12 mouse cellular contexts compared by ENCODE assay signal in genomic region chr12:12975397-12975796, GRCm38 (mm10). TPM values are rescaled to one million over a fixed set of nuclear protein-coding genes. Genes with fewer than 3 reads are reported as not detected.
DNase-seq lines count a peak whose midpoint lies in the region; ATAC-seq lines count a peak whose summit lies in the region.
"Had no signal": no experiment of that assay in that cellular context is flagged by ENCODE, and none has a peak within 500 bp of the region (broad histone marks: within the 10 kb centered on the region; RNA-seq: fewer than 3 reads in every experiment).

No protein-coding gene starts in this region.

- no peak overlapping the region for H3K4me2 ChIP-seq in lung, embryonic 16.5 days (ENCODE audit: low read depth, low read length)
- no peak overlapping the region for H3K4me2 ChIP-seq in forebrain, embryonic 12.5 days
- H3K4me2 ChIP-seq: hindbrain, embryonic 13.5 days; limb, embryonic 15.5 days had no signal

- DNase-seq in heart, postnatal 4 days: peak; percentile 54
- DNase-seq in heart, embryonic 10.5 days (ENCODE audit: low spot score): no peak
- peak; percentile 28 for DNase-seq in adipocyte (ENCODE audit: low spot score)
- DNase-seq in adrenal gland, postnatal 36 days: peak; percentile 43 to 53
- DNase-seq in layer of hippocampus, postnatal 36 days: no peak
- DNase-seq: thymus, postnatal 14 days had no signal

- no peak overlapping the region for H3K9ac ChIP-seq in lung, embryonic 16.5 days (ENCODE audit: low read length)
- H3K9ac ChIP-seq in forebrain, embryonic 12.5 days: no peak overlapping the region
- H3K9ac ChIP-seq: hindbrain, embryonic 13.5 days; limb, embryonic 15.5 days had no signal

- H3K9me3 ChIP-seq in heart, embryonic 10.5 days: no peaks in the 10 kb centered on the region
- no peaks in the 10 kb centered on the region for H3K9me3 ChIP-seq in lung, embryonic 16.5 days (ENCODE audit: control insufficient read depth, low read length)
- no peaks in the 10 kb centered on the region for H3K9me3 ChIP-seq in forebrain, embryonic 12.5 days
- H3K9me3 ChIP-seq: hindbrain, embryonic 13.5 days; limb, embryonic 15.5 days had no signal

- no peaks in the 10 kb centered on the region for H3K36me3 ChIP-seq in heart, embryonic 10.5 days
- no peaks in the 10 kb centered on the region for H3K36me3 ChIP-seq in lung, embryonic 16.5 days (ENCODE audit: control insufficient read depth, insufficient read depth, low read length)
- no peaks in the 10 kb centered on the region for H3K36me3 ChIP-seq in forebrain, embryonic 12.5 days (replicated peaks)
- H3K36me3 ChIP-seq: hindbrain, embryonic 13.5 days; limb, embryonic 15.5 days had no signal

- H3K27me3 ChIP-seq in heart, embryonic 10.5 days (ENCODE audit: insufficient read depth, poor library complexity, severe bottlenecking): no peaks in the 10 kb centered on the region
- H3K27me3 ChIP-seq in lung, embryonic 16.5 days (ENCODE audit: control insufficient read depth, insufficient read depth, low read depth, low read length): no peaks in the 10 kb centered on the region
- H3K27me3 ChIP-seq in forebrain, embryonic 12.5 days: no peaks in the 10 kb centered on the region
- H3K27me3 ChIP-seq: hindbrain, embryonic 13.5 days; limb, embryonic 15.5 days had no signal

- 0 out of 2 replicates have a peak, but pooled peaks cover 10% of the 10 kb centered on the region for H3K4me1 ChIP-seq in heart, embryonic 10.5 days
- H3K4me1 ChIP-seq in lung, embryonic 16.5 days (replicated peaks; ENCODE audit: control insufficient read depth, insufficient read depth, low read length): no peaks in the 10 kb centered on the region
- no peaks in the 10 kb centered on the region for H3K4me1 ChIP-seq in forebrain, embryonic 12.5 days
- H3K4me1 ChIP-seq: hindbrain, embryonic 13.5 days had no signal

- no peak overlapping the region for H3K27ac ChIP-seq in heart, embryonic 10.5 days
- H3K27ac ChIP-seq in lung, embryonic 16.5 days (ENCODE audit: low read length): no peak overlapping the region
- no peak overlapping the region for H3K27ac ChIP-seq in forebrain, embryonic 12.5 days
- H3K27ac ChIP-seq: hindbrain, embryonic 13.5 days; left cerebral cortex, adult 2 months; limb, embryonic 15.5 days had no signal

- no peak overlapping the region for H3K4me3 ChIP-seq in heart, embryonic 10.5 days
- H3K4me3 ChIP-seq in lung, embryonic 16.5 days (ENCODE audit: low read length): no peak overlapping the region
- H3K4me3 ChIP-seq in forebrain, embryonic 12.5 days (replicated peaks): no peak overlapping the region
- H3K4me3 ChIP-seq: hindbrain, embryonic 13.5 days; left cerebral cortex, adult 2 months; limb, embryonic 15.5 days had no signal

- peak; percentile 84; the same call in 1 of the 2 replicates for ATAC-seq in lung, embryonic 16.5 days (ENCODE audit: low read depth)
- ATAC-seq in forebrain, embryonic 12.5 days (ENCODE audit: low FRiP score): no peak
- ATAC-seq: activated CD4-positive, CD25-positive, alpha-beta regulatory T cell, adult 4 months had no signal

- 80% methylated on average over 1 of the region's 1 CpGs for WGBS in heart, embryonic 10.5 days
- WGBS in lung, embryonic 16.5 days: 46% methylated on average over 1 of the region's 1 CpGs
- WGBS in forebrain, embryonic 12.5 days: 84% methylated on average over 1 of the region's 1 CpGs

RNA-seq across cellular contexts. Expression of gene Mycn, which starts 33.7 kb away (rescaled TPM):
- 10 to 100 TPM; 14.3 to 16.6 TPM for total RNA-seq in heart, postnatal 4 days (2021)
- polyA plus RNA-seq in heart, embryonic 10.5 days (2016; fragmentation: Nextera tagmentation; extraction: Ambion mirVana): 89.4 and 93.9 TPM in 2 replicates
- 10 to 100 TPM in 1 of 2 experiments, 1 to 10 TPM in 1; 4.9 to 12.4 TPM for total RNA-seq in adrenal gland, postnatal 36 days (2021)
- polyA plus RNA-seq in lung, embryonic 16.5 days (2015; fragmentation: Nextera tagmentation; extraction: Ambion mirVana): 31.2 and 37.2 TPM in 2 replicates
- 10 to 100 TPM; 10.2 to 11.0 TPM for total RNA-seq in layer of hippocampus, postnatal 36 days (2021)
- polyA plus RNA-seq in forebrain, embryonic 12.5 days (2016; fragmentation: Nextera tagmentation; extraction: Ambion mirVana): 129 and 141 TPM in 2 replicates
- polyA plus RNA-seq: activated CD4-positive, CD25-positive, alpha-beta regulatory T cell, adult 4 months had no signal

Comparison
In these comparisons a context has a peak if more than half of its experiments do, and no peak if none do; other contexts are left out.
1. DNase-seq: peak in heart, postnatal 4 days (single experiment), adipocyte (single experiment) and adrenal gland, postnatal 36 days (2 of 2); none in heart, embryonic 10.5 days (single experiment) and layer of hippocampus, postnatal 36 days (0 of 2).